Mouse (Mus musculus): ENCODE results near the gene Lmna. TPM values are rescaled to one million over a fixed set of nuclear protein-coding genes. Genes with fewer than 3 reads are reported as not detected.
A peak's percentile ranks its signal among the peaks of the same experiment; 100 is the strongest.

The Lmna gene
- total and polyA plus RNA-seq, 3 experiments: 128 to 388 (median 302) TPM

- Histone ChIP-seq H3K27me3 (ENCODE audit: control insufficient read depth in 1 of 2, insufficient read depth in 2 of 2, low read length in 2 of 2) (no peaks in the 10 kb centered on the region), H3K36me3 (ENCODE audit: control insufficient read depth in 1 of 2, insufficient read depth in 2 of 2, low read length in 2 of 2) (peaks cover 0 to 12% of the 10 kb centered on the region in 2 experiments; a peak in 2 of 4 replicates), H3K9me3 (replicated peaks; ENCODE audit: insufficient read depth, low read length) (no peaks in the 10 kb centered on the region), H3K4me1 (ENCODE audit: control insufficient read depth in 1 of 2, insufficient read depth in 2 of 2, low read length in 2 of 2) (peaks cover 17 to 24% of the 10 kb centered on the region in 2 experiments), H3K9ac (ENCODE audit: control insufficient read depth, low read depth, low read length, poor library complexity, severe bottlenecking) (peak overlapping the region; percentile 6; the same call in 1 of the 2 replicates), H3K27ac (ENCODE audit: control insufficient read depth, low read depth, low read length) (no peak overlapping the region), H3K4me3 (ENCODE audit: control insufficient read depth in 1 of 2, insufficient read depth in 1 of 2, low read depth in 2 of 2, low read length in 2 of 2) (peak overlapping the region; percentile 32 to 33; a peak in 2 of 4 replicates), H3K79me2 (ENCODE audit: control insufficient read depth, insufficient read depth, low read length, poor library complexity) (no peaks in the 10 kb centered on the region)
- peak; percentile 49 for TF ChIP-seq SMC3 (IDR thresholded peaks at IDR 0.05; ENCODE audit: low read depth, low read length)
- TF ChIP-seq SIN3A (IDR thresholded peaks at IDR 0.05; ENCODE audit: low read length): 0 out of 2 replicates have a peak, but pooled peaks have one; percentile 2
- peak; percentile 73 for TF ChIP-seq RAD21 (IDR thresholded peaks at IDR 0.05; ENCODE audit: low read depth, low read length)
- no peak for TF ChIP-seq HCFC1 (IDR thresholded peaks at IDR 0.05; ENCODE audit: low read depth, low read length)
- TF ChIP-seq ZC3H11A (IDR thresholded peaks at IDR 0.05; ENCODE audit: low read depth, low read length): 0 out of 2 replicates have a peak, but pooled peaks have one; percentile 27
- peak; percentile 75 to 82 (median 75) for TF ChIP-seq CTCF (IDR thresholded peaks at IDR 0.05 in 2 of 3, conservative IDR thresholded peaks at IDR 0.05 in 1 of 3; ENCODE audit: control insufficient read depth in 1 of 3, insufficient read depth in 1 of 3, low read depth in 2 of 3, low read length in 3 of 3, poor library complexity in 1 of 3, severe bottlenecking in 1 of 3)
- DNase-seq (ENCODE audit: low read depth, low spot score): peak; percentile 77
These were observed 34.8 kb upstream of the Lmna start for GRCm38 (mm10) chr3:88544514-88544913.

GRCm38 (mm10) chr3:88543651-88544410 lies 34.1 kb upstream of the Lmna start:
- Histone ChIP-seq H3K9me3 (replicated peaks; ENCODE audit: insufficient read depth, low read length) (no peaks in the 10 kb centered on the region), H3K36me3 (ENCODE audit: control insufficient read depth in 1 of 2, insufficient read depth in 2 of 2, low read length in 2 of 2) (peaks cover 0 to 12% of the 10 kb centered on the region in 2 experiments; a peak in 2 of 4 replicates), H3K79me2 (ENCODE audit: control insufficient read depth, insufficient read depth, low read length, poor library complexity) (no peaks in the 10 kb centered on the region), H3K4me1 (ENCODE audit: control insufficient read depth in 1 of 2, insufficient read depth in 2 of 2, low read length in 2 of 2) (peaks cover 17 to 24% of the 10 kb centered on the region in 2 experiments), H3K27me3 (ENCODE audit: control insufficient read depth in 1 of 2, insufficient read depth in 2 of 2, low read length in 2 of 2) (no peaks in the 10 kb centered on the region), H3K9ac (ENCODE audit: control insufficient read depth, low read depth, low read length, poor library complexity, severe bottlenecking) (no peak overlapping the region), H3K4me3 (ENCODE audit: control insufficient read depth in 1 of 2, insufficient read depth in 1 of 2, low read depth in 2 of 2, low read length in 2 of 2) (no peak overlapping the region), H3K27ac (ENCODE audit: control insufficient read depth, low read depth, low read length) (no peak overlapping the region)
- DNase-seq (ENCODE audit: low read depth, low spot score): peak; percentile 61
- TF ChIP-seq USF2 (IDR thresholded peaks at IDR 0.05; ENCODE audit: borderline replicate concordance in 1 of 2, insufficient read depth in 1 of 2, low read depth in 1 of 2, low read length in 2 of 2): no peak
- no peak for TF ChIP-seq MEF2A (IDR thresholded peaks at IDR 0.05; ENCODE audit: extremely low read depth, insufficient replicate concordance, low read depth, low read length, poor library complexity, severe bottlenecking)
- TF ChIP-seq TCF12 (IDR thresholded peaks at IDR 0.05; ENCODE audit: low read depth, low read length): peak; percentile 44; the same call in 1 of the 2 replicates
- peak; percentile 43; the same call in 1 of the 2 replicates for TF ChIP-seq CHD2 (IDR thresholded peaks at IDR 0.05; ENCODE audit: low read length)
- peak; percentile 8; the same call in 1 of the 2 replicates for TF ChIP-seq HCFC1 (IDR thresholded peaks at IDR 0.05; ENCODE audit: low read depth, low read length)
- no peak for TF ChIP-seq MAZ (IDR thresholded peaks at IDR 0.05; ENCODE audit: low read depth, low read length)
- 0 out of 2 replicates have a peak, but pooled peaks have one; percentile 53 for TF ChIP-seq BHLHE40 (IDR thresholded peaks at IDR 0.05; ENCODE audit: borderline replicate concordance, low read depth, low read length)
- peak; percentile 26 for TF ChIP-seq TAL1 (IDR thresholded peaks at IDR 0.05; ENCODE audit: low read length)
- no peak for TF ChIP-seq ZC3H11A (IDR thresholded peaks at IDR 0.05; ENCODE audit: low read depth, low read length)
- TF ChIP-seq SIN3A (IDR thresholded peaks at IDR 0.05; ENCODE audit: low read length): no peak
- TF ChIP-seq RAD21 (IDR thresholded peaks at IDR 0.05; ENCODE audit: low read depth, low read length): no peak
- peak; percentile 52 for TF ChIP-seq ETS1 (IDR thresholded peaks at IDR 0.05; ENCODE audit: low read depth, low read length)
- TF ChIP-seq KAT2A (conservative IDR thresholded peaks at IDR 0.05; ENCODE audit: low read depth, low read length): no peak
- peak; percentile 48 to 70; a peak in 2 of 4 replicates for TF ChIP-seq EP300 (IDR thresholded peaks at IDR 0.05; ENCODE audit: low read depth in 1 of 2, low read length in 2 of 2)
- TF ChIP-seq GATA1 (IDR thresholded peaks at IDR 0.05; ENCODE audit: low read depth, low read length): peak; percentile 62
- TF ChIP-seq ELF1 (IDR thresholded peaks at IDR 0.05; ENCODE audit: low read depth, low read length): peak; percentile 60; the same call in 1 of the 2 replicates

Measured in MEL (cell line).